Mouse (Mus musculus): ENCODE measurements around the gene Sult1c1. TPM values are rescaled to one million over a fixed set of nuclear protein-coding genes. Genes with fewer than 3 reads are reported as not detected.

The Sult1c1 gene
- not detected for polyA plus RNA-seq (2015; fragmentation: Illumina TruSeq; extraction: RNeasy Lipid Tissue Mini Kit (QIAGEN cat#74804); ENCODE audit: insufficient read depth, low replicate concordance)

GRCm38 (mm10) chr17:53990574-53990973 is at the start of gene Sult1c1:
Gene Sult1c1, minus strand, starts transcription at chr17:53990674.

Other genes starting within 250 kb of the Sult1c1 start
- not detected for gene Sult1c2, start 144.3 kb downstream of the Sult1c1 start, polyA plus RNA-seq (2015; fragmentation: Illumina TruSeq; extraction: RNeasy Lipid Tissue Mini Kit (QIAGEN cat#74804); ENCODE audit: insufficient read depth, low replicate concordance)

Measured in spleen, adult 10 weeks (tissue).